Mouse (Mus musculus): ENCODE measurements around the gene Cyp27a1. TPM values are rescaled to one million over a fixed set of nuclear protein-coding genes. Genes with fewer than 3 reads are reported as not detected.

Cyp27a1 gene
- total RNA-seq (2022): 10 to 100 TPM; 11.3 to 20.8 (median 16.6) TPM

GRCm38 (mm10) chr1:74713099-74713858 lies at the start of gene Cyp27a1:
Gene Cyp27a1, plus strand, starts transcription at chr1:74713574.
- DNase-seq (ENCODE audit: low spot score): peak; percentile 91

GRCm38 (mm10) chr1:74665153-74665552 lies 48.2 kb upstream of the Cyp27a1 start:
- DNase-seq (ENCODE audit: low spot score): no peak

DNA sequence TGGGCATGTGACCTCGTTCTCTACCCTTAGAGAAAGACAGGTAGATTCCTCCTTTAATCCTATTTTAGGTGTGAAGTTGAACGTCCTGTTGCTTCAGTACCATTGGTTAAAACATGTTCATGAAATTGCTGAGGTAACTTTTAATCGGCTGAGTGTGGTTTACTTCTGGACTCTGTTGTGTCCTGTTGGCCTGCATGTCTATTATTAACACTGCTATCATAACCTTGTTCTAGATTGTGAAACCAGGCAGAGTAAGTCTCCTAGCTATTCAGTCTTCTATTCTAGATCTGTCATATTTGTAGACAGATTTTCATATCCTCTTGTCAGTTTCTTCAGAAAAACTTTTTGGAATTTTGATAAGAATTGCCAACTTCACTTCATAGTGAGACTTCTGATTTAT lies 45.0 kb upstream of the Cyp27a1 start:
- DNase-seq (ENCODE audit: low spot score): no peak

GRCm38 (mm10) chr1:74672731-74673130 lies 40.6 kb upstream of the Cyp27a1 start:
- no peak for DNase-seq (ENCODE audit: low spot score)

DNA sequence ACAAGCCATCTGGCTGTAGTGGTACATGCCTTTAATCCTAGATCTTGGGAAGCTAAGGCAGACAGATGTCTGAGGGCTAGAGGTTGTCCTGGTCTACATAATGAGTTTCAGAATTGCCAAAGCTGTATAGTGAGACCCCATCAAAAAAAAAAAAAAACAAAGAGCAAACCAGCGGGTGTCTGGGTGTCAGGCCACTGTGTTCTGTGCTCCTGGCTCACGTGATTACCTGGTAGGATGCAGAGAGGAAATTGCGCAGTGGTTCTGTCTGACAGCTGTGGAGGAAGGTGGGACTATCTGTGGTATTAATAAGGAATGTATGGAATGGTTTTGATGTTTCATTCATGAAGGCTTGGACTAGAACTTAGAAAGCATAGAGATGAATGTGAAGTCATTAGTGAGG lies 36.5 kb upstream of the Cyp27a1 start:
- DNase-seq (ENCODE audit: low spot score): no peak

- no peak for DNase-seq (ENCODE audit: low spot score)
Observed at GRCm38 (mm10) chr1:74677843-74678242, 35.5 kb upstream of the Cyp27a1 start.

GRCm38 (mm10) chr1:74687131-74687530 lies 26.2 kb upstream of the Cyp27a1 start:
- DNase-seq (ENCODE audit: low spot score): no peak

GRCm38 (mm10) chr1:74693891-74694583 lies 19.3 kb upstream of the Cyp27a1 start:
- DNase-seq (ENCODE audit: low spot score): no peak

DNA sequence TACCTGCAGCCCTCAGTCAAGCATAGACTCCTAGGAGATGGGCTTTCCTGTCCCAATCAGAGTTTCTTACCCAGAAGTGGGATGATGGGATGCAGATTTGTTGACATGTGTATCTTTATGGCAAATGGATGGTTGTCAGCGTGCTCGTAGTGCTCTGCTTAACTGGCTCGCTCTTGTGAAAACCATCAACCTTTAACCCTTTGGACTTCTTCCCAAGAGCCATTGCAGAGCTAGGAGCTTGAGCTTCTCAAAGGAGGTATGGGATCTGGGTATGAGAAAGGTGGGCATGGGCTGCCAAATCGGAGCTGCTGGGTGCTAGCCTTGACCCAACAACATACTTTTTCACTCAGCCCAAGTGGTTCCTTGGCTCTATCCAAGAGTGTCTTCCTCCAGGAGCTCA lies 17.5 kb upstream of the Cyp27a1 start:
- no peak for DNase-seq (ENCODE audit: low spot score)

DNA sequence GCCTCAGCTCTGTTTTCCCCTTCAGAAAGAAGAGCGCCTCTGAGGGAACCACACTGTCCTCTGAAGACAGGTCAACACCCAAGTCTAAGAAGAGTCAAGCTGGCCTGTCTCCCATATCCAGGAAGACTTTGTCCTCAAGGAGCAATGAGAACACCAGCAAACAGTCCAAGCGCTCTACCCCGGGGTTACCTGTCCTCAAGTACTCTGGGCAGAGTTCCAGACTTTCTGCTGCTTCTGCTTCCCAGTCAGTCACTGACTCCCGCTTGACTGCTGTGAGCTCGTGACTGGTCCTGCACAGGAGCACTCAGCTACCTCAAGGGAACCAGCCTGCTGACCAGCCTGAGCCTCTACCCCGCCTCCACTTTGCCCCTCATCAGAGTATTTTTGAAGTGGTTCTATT lies 16.0 kb upstream of the Cyp27a1 start:
- DNase-seq (ENCODE audit: low spot score): no peak

- no peak for DNase-seq (ENCODE audit: low spot score)
Observed at GRCm38 (mm10) chr1:74698353-74698752, 15.0 kb upstream of the Cyp27a1 start.

- DNase-seq (ENCODE audit: low spot score): peak; percentile 57
Observed at GRCm38 (mm10) chr1:74698791-74699190, 14.6 kb upstream of the Cyp27a1 start.

GRCm38 (mm10) chr1:74702142-74702553 lies 11.2 kb upstream of the Cyp27a1 start:
- no peak for DNase-seq (ENCODE audit: low spot score)

DNA sequence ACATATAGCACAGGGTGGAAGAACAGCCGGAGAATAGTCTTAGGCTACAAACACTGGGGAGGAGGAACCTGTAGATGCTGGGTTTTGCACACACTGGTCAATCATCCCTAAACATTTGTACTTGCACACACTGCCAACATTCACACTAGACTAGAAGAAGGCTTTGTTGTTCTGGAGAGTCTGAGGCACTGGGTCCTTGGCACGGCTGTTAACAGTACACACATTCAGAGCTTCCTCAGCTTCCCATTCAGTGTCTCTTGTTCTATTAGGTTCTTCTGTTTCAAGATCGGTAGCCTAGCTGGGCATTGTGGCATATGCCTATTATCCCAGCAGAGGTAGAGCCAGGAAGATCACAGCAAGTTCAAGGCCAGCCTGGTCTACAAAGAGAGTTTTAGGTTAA lies 9.2 kb upstream of the Cyp27a1 start:
- no peak for DNase-seq (ENCODE audit: low spot score)

DNA sequence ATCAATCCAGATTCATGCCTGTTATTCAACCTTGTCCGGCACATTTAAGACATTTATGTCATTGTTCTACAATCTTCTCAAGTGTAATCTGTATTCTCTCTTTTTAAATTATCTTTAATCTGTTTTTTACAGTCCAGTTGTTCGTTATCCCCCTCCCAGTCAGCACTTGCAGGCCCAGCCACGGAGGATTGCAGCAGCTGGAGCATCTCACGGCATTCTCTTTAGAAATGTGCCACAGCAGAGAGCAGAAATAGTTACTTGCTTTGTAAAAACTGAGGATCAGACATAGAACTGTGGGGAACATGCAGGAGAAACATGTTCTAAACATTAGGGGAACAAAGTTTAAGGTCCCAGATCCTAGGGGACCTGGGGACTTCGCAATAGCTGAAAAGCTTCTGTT lies 8.4 kb upstream of the Cyp27a1 start:
- DNase-seq (ENCODE audit: low spot score): no peak

DNA sequence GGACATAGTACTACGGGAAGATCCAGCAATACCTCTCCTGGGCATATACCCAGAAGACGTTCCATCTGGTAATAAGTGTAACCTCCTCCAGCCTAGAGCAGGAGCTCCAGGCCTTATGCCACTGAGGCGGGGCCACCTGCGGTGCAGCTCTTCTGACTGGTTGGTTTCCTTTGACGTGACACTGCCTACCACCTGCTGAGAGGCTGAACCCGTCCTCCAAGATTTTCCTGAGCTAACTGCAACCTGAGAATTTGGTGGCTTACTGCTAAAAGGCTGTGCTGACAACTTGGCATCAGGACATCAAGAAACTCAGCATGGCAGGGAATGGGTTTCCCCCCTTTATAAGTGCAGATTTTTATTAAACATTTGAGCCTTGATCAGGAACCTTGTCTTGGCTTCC lies 3.8 kb upstream of the Cyp27a1 start:
- no peak for DNase-seq (ENCODE audit: low spot score)

- no peak for DNase-seq (ENCODE audit: low spot score)
Observed at GRCm38 (mm10) chr1:74712046-74712445, 1.3 kb upstream of the Cyp27a1 start.

- DNase-seq (ENCODE audit: low spot score): no peak
Observed at GRCm38 (mm10) chr1:74712461-74713098, 794 bp upstream of the Cyp27a1 start.

DNA sequence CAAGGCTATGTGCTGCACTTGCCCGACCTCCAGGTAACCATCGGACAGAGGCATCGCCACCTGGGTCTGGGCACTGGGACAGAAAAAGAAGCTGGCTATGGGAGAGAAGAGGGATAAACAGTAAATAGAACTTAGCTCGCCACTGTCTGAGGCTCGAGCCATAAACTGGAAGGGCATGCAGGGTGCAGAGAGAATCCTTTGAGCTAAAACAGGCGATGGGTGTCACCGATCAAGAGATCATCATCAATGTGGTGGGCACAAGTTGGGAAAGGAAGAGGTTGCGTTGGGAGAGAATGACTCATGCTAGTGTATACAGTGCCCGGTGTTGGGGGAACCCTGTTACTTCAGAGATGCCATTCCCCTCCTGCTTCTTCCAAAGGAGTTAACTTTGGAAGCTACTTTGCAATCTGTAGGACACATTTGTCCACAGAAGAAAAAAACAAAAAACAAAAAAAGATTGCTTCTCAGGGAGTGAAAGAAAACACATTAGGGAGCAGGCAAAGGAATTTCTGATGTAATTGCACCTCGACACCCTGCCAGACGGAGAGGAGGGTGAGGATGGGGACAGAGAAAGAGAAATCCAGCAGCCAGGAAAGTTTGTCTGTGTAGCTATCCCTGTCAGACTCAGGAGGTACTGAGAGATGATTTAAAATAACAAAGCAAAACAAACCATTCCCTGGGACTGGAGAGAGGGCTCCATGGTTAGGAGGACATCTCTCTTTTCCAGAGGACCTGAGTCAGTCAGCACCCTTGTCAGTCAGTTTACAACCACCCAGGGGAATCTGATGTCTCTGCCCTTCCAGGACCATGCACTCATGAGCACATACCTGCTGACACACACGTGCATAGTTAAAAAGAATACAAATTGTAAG lies 721 bp downstream of the Cyp27a1 start:
- peak; percentile 41 for DNase-seq (ENCODE audit: low spot score)

GRCm38 (mm10) chr1:74714967-74715366 lies 1.6 kb downstream of the Cyp27a1 start:
- no peak for DNase-seq (ENCODE audit: low spot score)

DNA sequence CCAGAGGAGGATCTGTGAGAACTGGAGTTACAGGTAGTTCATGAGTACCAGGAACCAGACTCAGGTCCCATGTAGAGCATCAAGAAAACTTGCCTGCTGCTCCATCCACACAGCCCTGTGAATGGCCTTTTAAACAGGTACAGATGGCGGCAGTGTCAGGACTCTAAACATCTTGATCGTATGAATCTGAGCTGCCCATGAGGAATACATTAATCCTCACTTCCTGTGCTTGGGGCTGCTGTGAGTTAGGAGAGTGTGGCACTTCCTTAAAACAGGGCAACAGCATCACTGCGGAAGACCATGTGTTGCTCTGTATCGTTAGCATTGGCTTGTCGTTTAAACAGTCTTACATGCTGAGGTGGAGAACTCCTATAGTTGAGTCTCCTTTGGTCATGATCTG lies 2.1 kb downstream of the Cyp27a1 start:
- DNase-seq (ENCODE audit: low spot score): no peak

DNA sequence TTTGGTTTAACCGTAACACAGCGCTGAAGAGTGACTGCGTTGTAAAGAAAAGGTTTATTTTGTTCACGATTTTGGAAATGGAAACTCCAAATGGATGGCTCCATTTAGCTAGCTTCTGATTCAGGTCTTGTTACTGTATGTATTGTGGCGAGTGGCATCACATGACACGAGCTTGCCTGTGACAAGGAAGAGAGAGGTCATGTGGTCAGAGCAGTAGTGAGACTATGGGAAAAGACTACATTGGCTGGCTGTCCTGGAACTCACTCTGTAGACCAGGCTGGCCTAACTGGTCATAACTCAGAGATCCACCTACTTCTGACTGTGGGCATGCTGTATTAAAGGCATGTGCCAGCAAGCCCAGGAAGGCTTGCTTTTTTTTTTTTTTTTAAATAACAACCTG lies 2.5 kb downstream of the Cyp27a1 start:
- no peak for DNase-seq (ENCODE audit: low spot score)

Data from heart, adult 8-10 months (tissue).